Mouse (Mus musculus) testis, adult 2 months (tissue): ENCODE measurements around the gene Nova2.

Source experiments
- CTCF ChIP-seq: fragments of 200-500 bp; IDR thresholded peaks from 2 replicates; pipeline ENCODE4 v1.5.1; 2012; ENCODE audit warnings: low read depth, mild to moderate bottlenecking, inconsistent platforms, low read length, moderate library complexity; ENCODE audit not compliant: control insufficient read depth, insufficient read depth, insufficient replicate concordance
- POLR2A ChIP-seq: fragments of 200-500 bp; IDR thresholded peaks from 2 replicates; pipeline ENCODE4 v1.6.1; 2012; ENCODE audit warnings: low read depth, mild to moderate bottlenecking, inconsistent platforms, low read length, moderate library complexity; ENCODE audit not compliant: control insufficient read depth

DNA sequence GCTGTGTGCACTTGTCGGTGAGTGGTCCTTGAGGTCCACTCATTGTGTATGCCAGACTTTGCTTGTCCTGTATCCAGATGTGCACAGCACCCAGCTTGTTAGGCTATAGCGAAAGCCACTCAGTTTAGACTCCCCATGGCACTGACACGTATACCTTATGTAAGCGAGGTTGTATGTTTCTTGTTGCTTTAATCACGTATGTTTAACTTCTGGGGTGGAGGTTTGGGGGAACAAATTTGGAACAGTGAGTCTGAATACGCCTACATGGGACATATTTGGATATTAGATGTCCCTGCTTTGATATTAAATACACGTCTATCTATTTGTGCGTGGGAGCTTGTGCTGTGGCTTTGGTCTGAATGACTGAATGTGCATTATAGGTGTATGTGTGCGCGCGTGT, 2.4 kb upstream of the Nova2 start:
- no peak for TF ChIP-seq POLR2A
- no peak for TF ChIP-seq CTCF
